In the genomic region with DNA sequence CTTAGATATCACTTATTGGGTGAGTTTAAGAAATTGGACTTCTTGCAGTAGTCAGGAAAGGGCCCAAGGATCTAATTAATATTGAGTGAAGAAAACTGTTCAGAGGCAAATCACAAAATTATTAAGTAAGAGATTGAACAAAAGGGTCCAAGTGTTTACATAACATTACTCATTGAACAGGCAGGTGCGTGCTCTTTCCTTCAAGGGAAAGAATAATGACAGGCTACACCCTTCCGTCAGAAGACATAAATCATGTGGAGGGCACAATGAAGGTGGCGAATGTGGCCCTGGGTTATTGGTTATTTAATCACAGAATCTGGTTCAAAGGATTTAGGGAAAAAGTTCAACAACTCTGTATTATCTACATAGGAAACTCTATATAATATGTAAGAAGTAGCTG, we compare ENCODE assay signal across 32 mouse cellular contexts.
"Had no signal": no experiment of that assay in that cellular context is flagged by ENCODE, and none has a peak within 500 bp of the region (broad histone marks: within the 10 kb centered on the region; RNA-seq: fewer than 3 reads in every experiment).

No protein-coding gene starts in this region.

- H3K9ac ChIP-seq: limb, embryonic 12.5 days; limb, embryonic 13.5 days; limb, embryonic 15.5 days; liver, embryonic 12.5 days; liver, embryonic 13.5 days; liver, embryonic 14.5 days; liver, embryonic 15.5 days; liver, postnatal 0 days; lung, embryonic 14.5 days; lung, embryonic 15.5 days; midbrain, embryonic 12.5 days; midbrain, embryonic 13.5 days; midbrain, embryonic 15.5 days had no signal

- H3K36me3 ChIP-seq: limb, embryonic 10.5 days; limb, embryonic 12.5 days; limb, embryonic 13.5 days; limb, embryonic 15.5 days; liver, embryonic 12.5 days; liver, embryonic 13.5 days; liver, embryonic 15.5 days; lung, embryonic 15.5 days; midbrain, embryonic 10.5 days; midbrain, embryonic 12.5 days; midbrain, embryonic 13.5 days; midbrain, embryonic 15.5 days had no signal

- H3K9me3 ChIP-seq: limb, embryonic 10.5 days; limb, embryonic 12.5 days; limb, embryonic 13.5 days; limb, embryonic 15.5 days; liver, embryonic 12.5 days; liver, embryonic 13.5 days; liver, embryonic 15.5 days; lung, embryonic 15.5 days; megakaryocyte, embryonic 14.5 days; midbrain, embryonic 10.5 days; midbrain, embryonic 12.5 days; midbrain, embryonic 13.5 days; midbrain, embryonic 15.5 days had no signal

- H3K4me1 ChIP-seq: limb, embryonic 10.5 days; limb, embryonic 12.5 days; limb, embryonic 13.5 days; limb, embryonic 15.5 days; liver, embryonic 12.5 days; liver, embryonic 13.5 days; liver, embryonic 15.5 days; lung, embryonic 15.5 days; midbrain, embryonic 10.5 days; midbrain, embryonic 12.5 days; midbrain, embryonic 13.5 days; midbrain, embryonic 15.5 days had no signal

- DNase-seq: left cerebral cortex, postnatal 4 days; liver; liver, embryonic 13.5 days; liver, postnatal 0 days; lung, adult 18-20 months; lung, adult 2 months; lung, embryonic 14.5 days; lung, postnatal 10 days; lung, postnatal 14 days; lung, postnatal 36 days; lung, postnatal 4 days; midbrain, embryonic 14.5 days had no signal

- ATAC-seq: liver, embryonic 12.5 days; liver, postnatal 0 days; lung, postnatal 0 days; midbrain, embryonic 13.5 days; midbrain, embryonic 15.5 days; midbrain, embryonic 16.5 days had no signal

- H3K27ac ChIP-seq: left cerebral cortex, adult 2 months; limb, embryonic 10.5 days; limb, embryonic 12.5 days; limb, embryonic 13.5 days; limb, embryonic 15.5 days; liver, embryonic 12.5 days; liver, embryonic 13.5 days; liver, embryonic 14.5 days; liver, embryonic 15.5 days; lung, embryonic 15.5 days; macrophage; midbrain, embryonic 10.5 days; midbrain, embryonic 12.5 days; midbrain, embryonic 13.5 days; midbrain, embryonic 15.5 days had no signal

- H3K27me3 ChIP-seq: limb, embryonic 12.5 days; limb, embryonic 13.5 days; limb, embryonic 15.5 days; liver, embryonic 12.5 days; liver, embryonic 13.5 days; liver, embryonic 15.5 days; lung, embryonic 15.5 days; megakaryocyte, embryonic 14.5 days; midbrain, embryonic 12.5 days; midbrain, embryonic 13.5 days; midbrain, embryonic 15.5 days had no signal

- H3K4me2 ChIP-seq: limb, embryonic 12.5 days; limb, embryonic 13.5 days; limb, embryonic 15.5 days; liver, embryonic 11.5 days; liver, embryonic 12.5 days; liver, embryonic 13.5 days; liver, embryonic 15.5 days; lung, embryonic 14.5 days; lung, embryonic 15.5 days; midbrain, embryonic 11.5 days; midbrain, embryonic 12.5 days; midbrain, embryonic 13.5 days; midbrain, embryonic 15.5 days had no signal

- H3K4me3 ChIP-seq: left cerebral cortex, adult 2 months; limb, embryonic 10.5 days; limb, embryonic 12.5 days; limb, embryonic 13.5 days; limb, embryonic 15.5 days; liver, embryonic 12.5 days; liver, embryonic 13.5 days; liver, embryonic 15.5 days; lung, embryonic 15.5 days; megakaryocyte, embryonic 14.5 days; midbrain, embryonic 10.5 days; midbrain, embryonic 12.5 days; midbrain, embryonic 13.5 days; midbrain, embryonic 15.5 days; myocyte had no signal
